Mouse (Mus musculus) mouse trophoblast stem cell (cell line): ENCODE measurements around the gene Clca4b.
"Not testable (repeated sequence)": the region's sequence is repeated elsewhere in the genome, so short reads cannot be mapped to it uniquely, and the experiment has no call there.

Experiments
- in situ Hi-C, 2 experiments: fragments of 300-500 bp; cut with MseI, MboI; formaldehyde crosslinking; loops; 2 replicates in 1 of 2; 3 replicates in 1 of 2; pipeline ENCODE4 v1.15.1; 2025

Clca4b gene

DNA sequence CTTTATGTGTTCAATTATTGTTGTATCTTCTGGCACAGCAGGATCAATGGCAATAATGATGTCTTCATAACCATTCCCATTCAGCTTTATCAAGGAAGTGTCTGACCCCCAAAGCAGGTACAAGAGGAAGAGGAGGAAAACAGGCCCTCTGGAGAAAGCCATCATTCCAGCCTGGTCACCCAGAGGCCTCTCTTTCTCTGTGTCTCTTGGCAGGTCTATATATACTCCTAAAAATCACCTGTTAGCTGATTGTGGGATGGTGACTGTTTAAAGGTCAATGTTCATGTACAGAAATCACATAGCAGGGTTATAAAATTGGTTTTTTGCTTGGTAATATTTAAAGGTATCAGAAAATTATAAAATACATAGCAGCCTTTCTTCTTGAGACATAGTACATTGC, at the start of gene Clca4b:
Clca4b (minus strand) TSS at position 195 of the 400 bp plus-strand sequence.
- in situ Hi-C loops, result no loop called here

- in situ Hi-C loops, result no loop called here
These were observed 48.2 kb upstream of the Clca4b start for GRCm38 (mm10) chr3:144980551-144980950.

- in situ Hi-C loops, result no loop called here
These were observed 45.3 kb upstream of the Clca4b start for GRCm38 (mm10) chr3:144977631-144978030.

DNA sequence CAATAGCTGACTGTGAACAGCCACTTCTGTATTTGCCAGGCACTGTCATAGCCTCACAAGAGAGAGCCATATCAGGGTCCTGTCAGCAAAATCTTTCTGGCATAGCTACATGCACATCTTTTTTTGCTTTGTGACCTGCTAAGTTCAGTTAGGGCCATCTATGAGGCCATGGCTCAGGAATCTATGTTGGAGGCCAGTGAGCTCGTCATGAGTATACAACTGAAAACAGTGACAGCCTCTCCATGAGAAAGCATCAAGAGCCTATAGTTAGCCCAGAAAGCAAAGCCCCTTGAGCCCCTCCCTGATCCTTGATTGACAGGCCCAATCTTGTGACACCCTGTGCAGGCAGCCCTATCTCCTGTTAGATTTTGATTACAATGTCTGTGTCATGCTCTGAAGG, 43.8 kb upstream of the Clca4b start:
- in situ Hi-C loops, result no loop called here

DNA sequence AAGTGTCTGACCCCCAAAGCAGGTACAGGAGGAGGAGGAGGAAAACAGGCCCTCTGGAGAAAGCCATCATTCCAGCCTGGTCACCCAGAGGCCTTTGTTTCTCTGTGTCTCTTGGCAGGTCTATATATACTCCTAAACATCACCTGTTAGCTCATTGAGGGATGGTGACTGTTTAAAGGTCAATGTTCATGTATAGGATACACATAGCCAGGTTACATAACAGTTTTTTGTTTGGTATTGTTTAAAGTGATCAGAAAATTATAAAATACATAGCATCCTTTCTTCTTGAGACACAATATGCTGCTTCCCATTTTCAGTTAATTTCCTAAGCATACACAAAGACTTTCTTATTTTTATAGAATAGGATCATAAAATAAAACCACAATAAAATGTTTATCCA, 42.6 kb upstream of the Clca4b start, which contains the start of gene Clca4a:
Clca4a (minus strand) TSS at position 101 of the 400 bp plus-strand sequence.
- in situ Hi-C loops, result no loop called here

DNA sequence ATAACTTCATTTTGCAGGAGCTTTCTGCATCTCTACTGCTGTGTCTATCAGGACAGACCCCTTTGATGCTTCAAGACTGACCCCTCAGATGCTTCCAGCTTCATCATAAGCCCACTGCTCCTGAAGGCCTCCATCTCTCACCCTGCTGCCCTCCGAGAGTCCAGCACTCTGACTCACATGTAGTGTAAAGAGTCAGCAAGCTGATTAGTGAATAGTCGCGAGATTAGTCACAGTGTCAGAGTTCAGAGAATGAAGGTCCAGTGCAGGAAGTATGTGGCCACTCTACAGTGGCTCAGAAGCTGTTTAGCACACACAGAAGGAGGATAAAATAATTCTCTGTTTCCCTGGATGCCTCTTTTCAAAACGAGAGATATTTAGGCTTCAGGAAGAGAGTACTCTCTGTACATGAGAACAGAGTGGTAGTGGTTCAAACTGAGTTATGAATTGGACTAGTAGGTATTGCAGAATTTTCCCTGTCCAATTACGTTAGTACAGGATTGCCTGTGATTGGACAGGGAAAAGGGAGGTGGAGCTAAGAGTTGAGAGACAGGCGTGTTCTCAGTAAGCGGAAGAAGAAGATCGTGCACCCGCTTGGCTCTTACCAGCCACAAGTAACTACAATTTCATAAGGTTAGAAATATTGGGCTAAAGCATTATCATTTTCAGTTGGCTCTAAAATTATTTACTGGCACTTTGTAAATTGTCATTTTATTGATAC, 39.4 kb upstream of the Clca4b start:
- in situ Hi-C loops, result no loop called here

GRCm38 (mm10) chr3:144969755-144970154, 37.4 kb upstream of the Clca4b start:
- in situ Hi-C loops, result no loop called here

- in situ Hi-C loops, result no loop called here
These were observed 33.7 kb upstream of the Clca4b start for GRCm38 (mm10) chr3:144966074-144966473.

DNA sequence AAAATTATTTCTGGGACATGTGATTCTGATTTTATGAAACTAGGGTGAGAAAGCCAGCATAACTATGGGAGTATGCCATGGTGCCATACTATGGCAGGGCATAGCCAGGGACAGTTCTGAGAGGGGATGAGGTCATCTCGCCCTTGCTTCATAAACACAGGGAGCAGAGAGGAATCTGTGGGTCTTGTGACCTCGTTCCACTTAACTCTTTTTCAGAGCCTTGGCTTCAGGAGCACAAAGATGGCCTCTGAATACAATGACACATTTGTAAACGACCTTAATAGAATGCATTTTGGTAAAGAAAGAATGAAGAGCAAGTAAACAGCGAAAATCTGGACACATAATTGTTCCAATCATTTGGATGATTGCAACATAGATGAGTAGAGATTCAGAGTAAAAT, 18.5 kb upstream of the Clca4b start:
- in situ Hi-C loops, result no loop called here

DNA sequence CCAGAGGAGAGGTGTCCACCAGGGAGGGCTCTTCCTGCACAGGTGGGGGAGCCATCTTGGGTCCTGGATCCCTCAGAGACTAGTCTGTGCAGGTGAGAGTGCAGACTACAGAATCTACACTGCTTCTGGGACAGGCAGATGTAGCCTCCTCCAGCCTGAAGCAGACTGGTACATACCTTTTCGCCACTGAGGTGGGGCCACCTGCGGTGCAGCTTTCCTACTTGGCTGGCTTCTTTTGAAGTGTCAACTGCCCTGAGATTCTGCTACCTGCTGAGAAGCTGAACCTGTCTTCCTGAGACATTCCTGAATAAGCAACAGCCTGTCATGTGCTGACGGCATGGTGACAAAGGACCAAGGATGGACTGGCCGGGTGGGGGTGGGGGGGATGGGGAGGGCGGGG, 15.0 kb upstream of the Clca4b start:
- in situ Hi-C loops, result not testable (repeated sequence)

- in situ Hi-C loops, result not testable (repeated sequence)
These were observed 1.3 kb upstream of the Clca4b start for GRCm38 (mm10) chr3:144933625-144934024.

GRCm38 (mm10) chr3:144933011-144933491, 722 bp upstream of the Clca4b start:
- in situ Hi-C loops, result no loop called here

GRCm38 (mm10) chr3:144914014-144914413, 18.3 kb downstream of the Clca4b start:
- in situ Hi-C loops, result no loop called here

- in situ Hi-C loops, result no loop called here
These were observed 35.2 kb downstream of the Clca4b start for GRCm38 (mm10) chr3:144897042-144897678.

GRCm38 (mm10) chr3:144890246-144890758, 42.0 kb downstream of the Clca4b start:
- in situ Hi-C loops, result no loop called here

DNA sequence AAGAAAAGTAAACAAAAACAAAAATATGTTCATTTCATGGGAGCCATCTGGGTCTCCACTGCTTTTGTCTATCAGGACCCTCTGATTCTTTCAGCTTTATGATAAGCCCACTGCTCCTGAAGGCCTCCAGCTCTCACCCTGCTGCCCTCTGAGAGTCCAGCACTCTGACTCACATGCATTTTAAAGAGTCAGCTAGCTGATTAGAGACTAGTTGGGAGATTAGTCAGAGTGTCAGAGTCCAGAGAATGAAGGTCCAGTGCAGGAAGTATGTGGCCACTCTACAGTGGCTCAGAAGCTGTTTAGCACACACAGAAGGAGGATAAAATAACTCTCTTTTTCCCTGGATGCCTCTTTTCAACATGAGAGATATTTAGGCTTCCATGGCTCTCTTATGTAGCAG, 45.4 kb downstream of the Clca4b start:
- in situ Hi-C loops, result no loop called here

- in situ Hi-C loops, result not testable (repeated sequence)
These were observed 60.3 kb downstream of the Clca4b start for GRCm38 (mm10) chr3:144872012-144872411.
